Mouse (Mus musculus): ENCODE measurements around the gene C1galt1c1. TPM values are rescaled to one million over a fixed set of nuclear protein-coding genes. Genes with fewer than 3 reads are reported as not detected.
A peak's percentile ranks its signal among the peaks of the same experiment; 100 is the strongest.

C1galt1c1 gene
- 28.9 and 30.5 TPM in 2 replicates for polyA plus RNA-seq (2016; fragmentation: Nextera tagmentation; extraction: Ambion mirVana)

DNA sequence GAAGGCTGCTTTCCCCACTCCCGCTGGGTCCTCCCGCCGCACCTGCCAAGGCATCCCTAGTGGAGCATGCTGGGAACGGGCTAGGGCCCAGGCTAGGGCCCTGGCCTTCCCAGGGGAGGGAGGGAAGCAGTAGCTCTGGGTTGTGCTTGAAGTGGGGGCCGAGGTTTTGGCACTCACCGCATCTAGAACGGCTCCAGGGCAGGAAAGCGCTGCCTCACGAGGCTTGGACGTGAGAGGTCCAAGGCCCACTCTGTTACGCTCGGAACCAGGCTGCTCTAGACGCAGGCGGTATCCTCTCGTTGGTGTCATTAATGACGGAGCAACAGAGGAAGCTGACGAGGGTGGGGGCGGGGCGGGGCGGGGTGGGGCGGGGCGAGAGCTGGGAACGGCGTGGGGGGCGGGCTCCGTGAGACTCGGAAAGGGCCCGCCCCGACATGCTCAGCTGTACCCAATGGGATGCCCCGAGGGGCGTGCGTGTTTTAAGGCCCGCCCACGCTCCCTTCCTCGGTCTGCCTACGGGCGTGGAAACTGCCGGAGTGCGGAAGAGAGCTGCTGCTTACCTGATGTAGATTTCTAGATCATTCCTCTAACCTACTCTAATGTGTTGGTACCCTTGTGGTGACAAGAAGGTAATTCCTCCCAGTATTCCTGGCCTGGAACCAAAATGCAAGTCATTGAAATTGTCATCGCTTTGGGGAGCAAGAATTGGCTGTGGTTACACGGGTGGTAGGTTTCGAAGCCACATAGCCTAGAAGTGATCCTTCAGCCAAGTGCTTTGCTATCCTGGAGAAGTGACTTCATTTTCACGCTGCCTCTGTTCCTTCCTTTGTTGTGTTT is at the start of gene C1galt1c1:
Gene C1galt1c1, minus strand, starts transcription at position 287 of the 837 bp plus-strand sequence.
- no peaks in the 10 kb centered on the region for H3K27me3 ChIP-seq (replicated peaks)
- H3K4me2 ChIP-seq = peak within 1 kb of the TSS; percentile 60
- 0 out of 2 replicates have a peak, but pooled peaks cover 3% of the 10 kb centered on the region for H3K4me1 ChIP-seq (replicated peaks)
- peak; percentile 100 for ATAC-seq (ENCODE audit: insufficient number of reproducible peaks, low FRiP score)
- H3K9ac ChIP-seq = peak within 1 kb of the TSS; percentile 74
- no peaks in the 10 kb centered on the region for H3K9me3 ChIP-seq (replicated peaks)
- 15% methylated on average over 39 of the region's 43 CpGs for WGBS
- peak within 1 kb of the TSS; percentile 58 for H3K4me3 ChIP-seq
- H3K36me3 ChIP-seq = no peaks in the 10 kb centered on the region
- peak within 1 kb of the TSS; percentile 87 for H3K27ac ChIP-seq (ENCODE audit: poor library complexity, severe bottlenecking)

- Histone ChIP-seq H3K27ac (ENCODE audit: poor library complexity, severe bottlenecking) (no peak overlapping the region), H3K27me3 (replicated peaks) (no peaks in the 10 kb centered on the region), H3K9me3 (replicated peaks) (no peaks in the 10 kb centered on the region), H3K36me3 (no peaks in the 10 kb centered on the region), H3K4me3 (no peak overlapping the region), H3K9ac (no peak overlapping the region), H3K4me1 (replicated peaks) (no peaks in the 10 kb centered on the region), H3K4me2 (no peak overlapping the region)
- 52% methylated on average over 2 of the region's 2 CpGs for WGBS
- ATAC-seq (ENCODE audit: insufficient number of reproducible peaks, low FRiP score) = no peak
Measured at GRCm38 (mm10) chrX:38681972-38682371, 47.1 kb upstream of the C1galt1c1 start.

GRCm38 (mm10) chrX:38669111-38669903 is 34.4 kb upstream of the C1galt1c1 start:
- Histone ChIP-seq H3K27ac (ENCODE audit: poor library complexity, severe bottlenecking) (no peak overlapping the region), H3K9me3 (replicated peaks) (no peaks in the 10 kb centered on the region), H3K27me3 (replicated peaks) (no peaks in the 10 kb centered on the region), H3K9ac (no peak overlapping the region), H3K4me3 (no peak overlapping the region), H3K36me3 (no peaks in the 10 kb centered on the region), H3K4me1 (replicated peaks) (no peaks in the 10 kb centered on the region), H3K4me2 (no peak overlapping the region)
- no peak for ATAC-seq (ENCODE audit: insufficient number of reproducible peaks, low FRiP score)
- WGBS = 33% methylated on average over 6 of the region's 6 CpGs

DNA sequence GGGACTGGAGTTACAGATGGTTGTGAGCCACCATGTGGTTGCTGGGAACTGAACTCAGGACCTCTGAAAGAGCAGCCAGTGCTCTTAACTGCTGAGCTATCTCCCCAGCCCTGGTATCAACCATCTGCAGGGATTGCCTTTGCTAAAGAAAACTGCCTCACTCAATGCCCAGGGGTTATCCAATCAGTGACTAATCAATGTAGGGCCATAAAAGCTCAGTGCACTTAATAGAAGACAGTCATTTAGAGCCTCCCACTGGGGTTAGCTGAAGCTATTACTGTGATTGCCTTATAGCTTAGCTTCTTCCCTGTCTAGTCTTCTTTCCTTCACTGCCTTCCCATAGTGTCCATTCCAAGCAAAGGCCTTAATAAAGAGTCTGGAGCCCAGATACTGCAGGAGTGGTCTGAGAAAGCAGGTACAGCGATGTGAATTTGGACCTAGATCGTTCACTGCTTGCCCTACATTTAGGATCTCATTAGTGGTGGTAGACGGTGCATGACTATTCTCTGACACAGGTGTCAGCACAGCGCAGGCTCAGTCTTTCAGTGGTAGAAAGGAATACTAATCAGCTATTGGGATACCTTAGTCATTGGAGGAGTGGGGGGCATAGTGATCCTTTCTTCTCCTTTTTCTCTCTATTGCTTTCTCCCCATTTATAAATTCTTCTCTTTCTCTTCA is 21.5 kb upstream of the C1galt1c1 start:
- H3K9ac ChIP-seq = no peak overlapping the region
- H3K27ac ChIP-seq (ENCODE audit: poor library complexity, severe bottlenecking) = no peak overlapping the region
- no peak for ATAC-seq (ENCODE audit: insufficient number of reproducible peaks, low FRiP score)
- no peaks in the 10 kb centered on the region for H3K36me3 ChIP-seq
- H3K4me3 ChIP-seq = no peak overlapping the region
- no peak overlapping the region for H3K4me2 ChIP-seq
- no peaks in the 10 kb centered on the region for H3K4me1 ChIP-seq (replicated peaks)
- H3K27me3 ChIP-seq (replicated peaks) = no peaks in the 10 kb centered on the region
- peaks cover 7% of the 10 kb centered on the region; the same call in 1 of the 2 replicates for H3K9me3 ChIP-seq (replicated peaks)
- 66% methylated on average over 4 of the region's 4 CpGs for WGBS

DNA sequence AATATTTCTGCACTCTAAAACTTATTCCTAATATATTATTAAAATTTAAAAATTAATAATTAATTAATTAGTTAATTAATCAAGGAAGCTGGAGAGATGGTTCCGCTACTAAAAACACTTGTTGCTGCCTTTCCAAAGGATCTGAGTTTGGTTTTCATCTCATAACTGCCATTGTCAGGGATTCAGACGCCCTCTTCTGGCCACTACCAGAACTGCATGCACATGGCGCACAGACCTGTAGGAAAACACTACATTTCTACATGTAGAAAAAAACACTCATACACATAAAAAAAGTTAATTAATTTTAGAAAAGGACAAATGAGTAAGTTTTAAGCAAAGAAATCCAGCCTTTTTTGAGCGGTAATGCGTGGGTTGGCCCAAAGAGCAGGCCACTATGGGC is 19.8 kb upstream of the C1galt1c1 start:
- Histone ChIP-seq H3K27me3 (replicated peaks) (no peaks in the 10 kb centered on the region), H3K4me2 (no peak overlapping the region), H3K4me3 (no peak overlapping the region), H3K9me3 (replicated peaks) (peaks cover 7% of the 10 kb centered on the region; the same call in 1 of the 2 replicates), H3K27ac (ENCODE audit: poor library complexity, severe bottlenecking) (no peak overlapping the region), H3K9ac (no peak overlapping the region), H3K36me3 (no peaks in the 10 kb centered on the region), H3K4me1 (replicated peaks) (no peaks in the 10 kb centered on the region)
- ATAC-seq (ENCODE audit: insufficient number of reproducible peaks, low FRiP score) = no peak
- 77% methylated on average over 5 of the region's 5 CpGs for WGBS

DNA sequence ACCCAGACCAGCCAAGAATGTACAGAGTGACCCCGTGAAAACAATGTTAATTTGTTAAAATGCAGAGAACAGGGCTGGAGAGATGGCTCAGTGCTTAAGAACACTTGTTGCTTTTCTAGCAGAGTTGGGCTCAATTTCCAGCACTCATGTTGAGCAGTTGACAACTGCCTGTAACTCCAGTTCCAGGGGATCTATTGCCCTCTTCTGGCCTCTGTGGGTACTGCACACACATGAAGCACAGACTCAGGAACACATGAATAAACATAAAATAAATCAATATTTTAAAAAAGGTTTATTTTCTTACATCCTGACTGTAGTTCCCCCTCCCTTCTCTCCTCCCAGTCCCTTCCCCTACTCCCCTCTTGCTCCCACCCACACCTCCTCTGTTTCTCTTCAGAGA is 18.3 kb upstream of the C1galt1c1 start:
- Histone ChIP-seq H3K4me3 (no peak overlapping the region), H3K27ac (ENCODE audit: poor library complexity, severe bottlenecking) (no peak overlapping the region), H3K4me2 (no peak overlapping the region), H3K36me3 (no peaks in the 10 kb centered on the region), H3K9ac (no peak overlapping the region), H3K9me3 (replicated peaks) (peaks cover 7% of the 10 kb centered on the region; the same call in 1 of the 2 replicates), H3K4me1 (replicated peaks) (no peaks in the 10 kb centered on the region), H3K27me3 (replicated peaks) (no peaks in the 10 kb centered on the region)
- no peak for ATAC-seq (ENCODE audit: insufficient number of reproducible peaks, low FRiP score)
- WGBS = 46% methylated on average over 1 of the region's 1 CpGs

DNA sequence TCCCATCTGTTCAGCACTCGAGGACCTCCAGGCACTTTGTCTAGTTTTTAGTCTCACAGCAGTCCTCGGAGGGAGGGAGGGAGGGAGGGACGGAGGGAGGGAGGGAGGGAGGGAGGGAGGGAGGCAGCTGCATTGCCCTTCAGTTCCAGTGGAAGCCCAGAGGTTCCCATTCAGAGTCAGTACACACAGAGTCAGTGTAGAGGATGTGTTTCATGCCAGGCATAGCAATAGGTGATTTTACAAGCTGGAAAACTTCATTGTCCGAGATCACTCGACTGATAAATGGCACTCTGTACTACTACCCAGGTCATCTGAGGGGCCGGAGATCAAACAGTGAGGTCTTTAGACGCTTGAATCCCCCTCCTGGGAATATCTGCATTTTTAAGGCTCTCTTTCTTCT is 16.3 kb upstream of the C1galt1c1 start:
- Histone ChIP-seq H3K9me3 (replicated peaks) (peaks cover 7% of the 10 kb centered on the region; the same call in 1 of the 2 replicates), H3K4me3 (no peak overlapping the region), H3K27me3 (replicated peaks) (no peaks in the 10 kb centered on the region), H3K27ac (ENCODE audit: poor library complexity, severe bottlenecking) (no peak overlapping the region), H3K9ac (no peak overlapping the region), H3K36me3 (no peaks in the 10 kb centered on the region), H3K4me1 (replicated peaks) (no peaks in the 10 kb centered on the region), H3K4me2 (no peak overlapping the region)
- WGBS = 49% methylated on average over 5 of the region's 7 CpGs
- ATAC-seq (ENCODE audit: insufficient number of reproducible peaks, low FRiP score) = no peak

- Histone ChIP-seq H3K4me1 (replicated peaks) (no peaks in the 10 kb centered on the region), H3K9ac (no peak overlapping the region), H3K36me3 (no peaks in the 10 kb centered on the region), H3K27ac (ENCODE audit: poor library complexity, severe bottlenecking) (no peak overlapping the region), H3K27me3 (replicated peaks) (no peaks in the 10 kb centered on the region), H3K4me3 (no peak overlapping the region), H3K9me3 (replicated peaks) (peaks cover 7% of the 10 kb centered on the region; the same call in 1 of the 2 replicates), H3K4me2 (no peak overlapping the region)
- ATAC-seq (ENCODE audit: insufficient number of reproducible peaks, low FRiP score) = no peak
- WGBS = 58% methylated on average over 9 of the region's 9 CpGs
Measured at GRCm38 (mm10) chrX:38650404-38651039, 15.6 kb upstream of the C1galt1c1 start.

DNA sequence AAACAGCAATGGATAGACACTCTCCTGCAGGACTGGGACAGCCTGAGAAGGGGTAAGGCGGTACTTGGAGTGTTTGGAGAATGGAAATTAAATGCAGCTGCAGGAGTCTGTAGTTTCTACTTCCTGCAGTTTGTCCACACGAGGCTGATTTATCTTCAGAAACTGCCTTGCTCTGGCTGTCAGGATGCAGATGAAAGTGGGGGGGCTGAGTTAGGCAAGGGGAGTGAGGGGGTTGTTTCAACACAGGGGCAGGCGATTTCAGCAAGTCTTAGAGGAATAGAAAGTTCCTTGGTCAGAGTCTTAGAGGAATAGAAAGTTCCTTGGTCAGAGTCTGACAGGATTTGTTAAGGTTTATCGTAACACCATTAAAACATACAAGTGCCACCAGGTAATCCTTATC is 7.3 kb upstream of the C1galt1c1 start:
- H3K36me3 ChIP-seq = no peaks in the 10 kb centered on the region
- H3K9ac ChIP-seq = no peak overlapping the region
- no peaks in the 10 kb centered on the region for H3K4me1 ChIP-seq (replicated peaks)
- 57% methylated on average over 4 of the region's 4 CpGs for WGBS
- no peak for ATAC-seq (ENCODE audit: insufficient number of reproducible peaks, low FRiP score)
- H3K27ac ChIP-seq (ENCODE audit: poor library complexity, severe bottlenecking) = no peak overlapping the region
- H3K4me3 ChIP-seq = no peak overlapping the region
- no peak overlapping the region for H3K4me2 ChIP-seq
- H3K9me3 ChIP-seq (replicated peaks) = no peaks in the 10 kb centered on the region
- no peaks in the 10 kb centered on the region for H3K27me3 ChIP-seq (replicated peaks)

DNA sequence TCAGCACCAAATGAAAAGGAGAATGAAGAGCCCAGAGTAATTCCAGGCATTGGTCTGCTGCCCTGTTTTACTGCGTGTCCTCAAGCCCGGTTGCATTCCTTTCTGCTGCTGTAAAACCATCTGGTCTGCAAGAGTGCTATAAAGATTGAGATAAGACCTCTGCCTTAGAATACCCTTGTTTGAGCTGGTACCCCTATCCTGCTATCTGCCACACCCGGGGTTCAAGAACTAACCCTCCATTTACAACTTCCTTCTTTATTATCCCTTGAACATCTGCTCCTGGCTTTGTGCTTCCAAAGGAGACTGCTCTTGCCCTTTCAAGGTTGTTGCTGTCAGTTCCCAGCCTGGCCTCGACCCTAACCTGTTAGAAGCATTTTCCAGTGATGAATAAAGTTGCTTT is 6.5 kb upstream of the C1galt1c1 start:
- no peaks in the 10 kb centered on the region for H3K36me3 ChIP-seq
- H3K9ac ChIP-seq = no peak overlapping the region
- H3K4me3 ChIP-seq = no peak overlapping the region
- H3K27ac ChIP-seq (ENCODE audit: poor library complexity, severe bottlenecking) = no peak overlapping the region
- no peaks in the 10 kb centered on the region for H3K27me3 ChIP-seq (replicated peaks)
- no peak overlapping the region for H3K4me2 ChIP-seq
- H3K4me1 ChIP-seq (replicated peaks) = no peaks in the 10 kb centered on the region
- WGBS = 20% methylated on average over 4 of the region's 4 CpGs
- no peaks in the 10 kb centered on the region for H3K9me3 ChIP-seq (replicated peaks)
- no peak for ATAC-seq (ENCODE audit: insufficient number of reproducible peaks, low FRiP score)

DNA sequence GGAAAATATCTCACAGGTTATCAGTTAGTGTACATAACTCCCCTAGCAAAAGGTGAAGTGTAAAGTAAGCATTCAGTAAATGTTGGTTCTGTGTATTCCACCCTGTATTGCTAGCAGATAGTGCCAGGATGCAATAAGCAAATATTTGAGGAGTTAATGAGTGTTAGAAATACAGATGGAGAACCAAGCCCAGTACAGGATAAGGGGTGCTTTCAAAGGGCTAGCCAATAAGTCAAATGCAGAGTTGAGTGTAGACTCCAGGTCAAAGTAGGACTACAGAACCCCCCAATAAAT is 698 bp upstream of the C1galt1c1 start:
- Histone ChIP-seq H3K27ac (ENCODE audit: poor library complexity, severe bottlenecking) (no peak overlapping the region), H3K36me3 (no peaks in the 10 kb centered on the region), H3K4me3 (peak overlapping the region; percentile 58), H3K9me3 (replicated peaks) (no peaks in the 10 kb centered on the region), H3K27me3 (replicated peaks) (no peaks in the 10 kb centered on the region), H3K9ac (no peak overlapping the region), H3K4me1 (replicated peaks) (0 out of 2 replicates have a peak, but pooled peaks cover 3% of the 10 kb centered on the region), H3K4me2 (peak overlapping the region; percentile 60)
- ATAC-seq (ENCODE audit: insufficient number of reproducible peaks, low FRiP score) = no peak
